Mouse (Mus musculus) cerebellum, adult 2 months (tissue): ENCODE results near the gene Higd1b.

Source experiments
- CTCF ChIP-seq: fragments of 200-500 bp; IDR thresholded peaks from 2 replicates; pipeline ENCODE4 v1.5.1; 2011; ENCODE audit warnings: low read depth, mild to moderate bottlenecking, control low read depth, low read length, moderate library complexity, borderline replicate concordance; ENCODE audit not compliant: insufficient read depth
- POLR2A ChIP-seq: fragments of 200-500 bp; IDR thresholded peaks from 2 replicates; pipeline ENCODE4 v1.6.1; 2011; ENCODE audit warnings: low read length, control low read depth, borderline replicate concordance; ENCODE audit not compliant: insufficient read depth

- no peak for TF ChIP-seq POLR2A
- TF ChIP-seq CTCF = no peak
These were observed 2.9 kb upstream of the Higd1b start for GRCm38 (mm10) chr11:102832700-102833297.
